Mouse (Mus musculus) liver, adult 2 months (tissue): ENCODE measurements around the gene Dusp21. TPM values are rescaled to one million over a fixed set of nuclear protein-coding genes. Genes with fewer than 3 reads are reported as not detected.

Experiments used
- DNase-seq: peaks from one replicate; pipeline ENCODE4 v3.0.0-alpha.2; 2011; ENCODE audit warnings: low read depth, low spot score; ENCODE audit errors: extremely low read depth
- H3K27ac ChIP-seq: fragments of 200-500 bp; replicated peaks from 2 replicates; pipeline ENCODE4 v1.5.1; 2012; ENCODE audit warnings: low read depth, mild to moderate bottlenecking, control low read depth, inconsistent platforms, low read length; ENCODE audit not compliant: insufficient read depth
- H3K27me3 ChIP-seq: fragments of 200-500 bp; 2 replicates; pipeline ENCODE4 v1.6.1; 2012; ENCODE audit warnings: mild to moderate bottlenecking, moderate library complexity, low read length, inconsistent platforms; ENCODE audit not compliant: control insufficient read depth, insufficient read depth
- H3K36me3 ChIP-seq: fragments of 200-500 bp; 2 replicates; pipeline ENCODE4 v1.6.1; 2012; ENCODE audit warnings: low read length, inconsistent platforms; ENCODE audit not compliant: control insufficient read depth, insufficient read depth
- H3K4me1 ChIP-seq: fragments of 200-500 bp; 2 replicates; pipeline ENCODE4 v1.6.1; 2011; ENCODE audit warnings: low read length; ENCODE audit not compliant: control insufficient read depth, insufficient read depth
- H3K4me3 ChIP-seq: fragments of 200-500 bp; 2 replicates; pipeline ENCODE4 v1.5.1; 2011; ENCODE audit warnings: low read depth, mild to moderate bottlenecking, control low read depth, low read length, moderate library complexity; ENCODE audit not compliant: insufficient read depth
- H3K79me2 ChIP-seq: fragments of 200-500 bp; 2 replicates; pipeline ENCODE4 v1.6.1; 2012; ENCODE audit warnings: inconsistent platforms, mild to moderate bottlenecking, low read length, moderate library complexity; ENCODE audit not compliant: control insufficient read depth, insufficient read depth
- H3K9ac ChIP-seq: fragments of 200-500 bp; 2 replicates; pipeline ENCODE4 v1.6.1; 2012; ENCODE audit warnings: low read depth, mild to moderate bottlenecking, control low read depth, inconsistent platforms, low read length
- CTCF ChIP-seq: fragments of 200-500 bp; IDR thresholded peaks from 2 replicates; pipeline ENCODE4 v1.5.1; 2011; ENCODE audit warnings: low read depth, low read length, control low read depth
- POLR2A ChIP-seq: fragments of 200-500 bp; IDR thresholded peaks from 2 replicates; pipeline ENCODE4 v1.6.1; 2011; ENCODE audit warnings: low read length, control low read depth; ENCODE audit not compliant: insufficient read depth; ENCODE audit errors: extremely low read depth
- WGBS: fragments of 180-500 bp; shearing (Covaris S2); methylation state at CpG from one replicate; pipeline ENCODE4 v1.1.7; 2018; 5-methylcytosine and 5-hydroxymethylcytosine counted together
- polyA plus RNA-seq: library from polyadenylated mRNA; depleted of rRNA; stranded (reverse); fragments of >200 nt; gene quantifications from 2 replicates; pipeline ENCODE4 v1.2.3, GENCODE M21; 2012; rRNA removed
- total RNA-seq: library from RNA; depleted of rRNA; stranded (reverse); fragments of >200 nt; gene quantifications from 2 replicates; pipeline ENCODE4 v1.2.3, GENCODE M21; 2014; rRNA removed

Dusp21 gene
- total and polyA plus RNA-seq, 2 experiments = not detected

GRCm38 (mm10) chrX:18179492-18179891 is 33.8 kb downstream of the Dusp21 start:
- no peaks in the 10 kb centered on the region for H3K36me3 ChIP-seq
- no peak overlapping the region for H3K27ac ChIP-seq
- no peak overlapping the region for H3K4me3 ChIP-seq
- H3K27me3 ChIP-seq = no peaks in the 10 kb centered on the region
- H3K9ac ChIP-seq = no peak overlapping the region
- TF ChIP-seq POLR2A = no peak
- 15% methylated on average over 1 of the region's 1 CpGs for WGBS
- H3K4me1 ChIP-seq = peaks cover 2% of the 10 kb centered on the region; the same call in 1 of the 2 replicates
- no peaks in the 10 kb centered on the region; the same call in 1 of the 2 replicates for H3K79me2 ChIP-seq
- DNase-seq = no peak

- Histone ChIP-seq H3K27me3 (no peaks in the 10 kb centered on the region), H3K36me3 (no peaks in the 10 kb centered on the region), H3K27ac (no peak overlapping the region), H3K4me1 (peaks cover under 1% of the 10 kb centered on the region; the same call in 1 of the 2 replicates), H3K4me3 (no peak overlapping the region), H3K9ac (no peak overlapping the region), H3K79me2 (no peaks in the 10 kb centered on the region; the same call in 1 of the 2 replicates)
- TF ChIP-seq CTCF = no peak
- no peak for TF ChIP-seq POLR2A
- DNase-seq = no peak
Measured at GRCm38 (mm10) chrX:18187203-18187602, 41.5 kb downstream of the Dusp21 start.

GRCm38 (mm10) chrX:18188293-18188692 is 42.6 kb downstream of the Dusp21 start:
- no peak for DNase-seq
- Histone ChIP-seq H3K4me3 (no peak overlapping the region), H3K79me2 (no peaks in the 10 kb centered on the region; the same call in 1 of the 2 replicates), H3K27me3 (no peaks in the 10 kb centered on the region), H3K27ac (no peak overlapping the region), H3K9ac (no peak overlapping the region), H3K4me1 (peaks cover 2% of the 10 kb centered on the region; the same call in 1 of the 2 replicates), H3K36me3 (no peaks in the 10 kb centered on the region)
- WGBS = 77% methylated on average over 2 of the region's 2 CpGs
- TF ChIP-seq POLR2A = no peak
- no peak for TF ChIP-seq CTCF

Other genes with a start within 250 kb of the Dusp21 start
- gene Kdm6a, start 16.7 kb downstream of the Dusp21 start, total RNA-seq = 20.8 and 21.8 TPM in 2 replicates
- gene Kdm6a, start 16.7 kb downstream of the Dusp21 start, polyA plus RNA-seq = 4.2 and 4.9 TPM in 2 replicates